Mouse (Mus musculus) lung, embryonic 14.5 days (tissue): Measurements from ENCODE around the gene Zc3h4. TPM values are rescaled to one million over a fixed set of nuclear protein-coding genes. Genes with fewer than 3 reads are reported as not detected.

Experiments used
- ATAC-seq: fragments of 200-750 bp; cut with Nextera tagmentation; 2 replicates; pipeline ENCODE4 v1.8.0; 2017; ENCODE audit warnings: mild to moderate bottlenecking, moderate TSS enrichment, moderate library complexity; ENCODE audit not compliant: insufficient read depth
- DNase-seq: peaks from one replicate; pipeline ENCODE4 v3.0.0-alpha.2; 2015
- H3K27ac ChIP-seq: fragments of 300-500 bp; sonication (generic); 2 replicates; pipeline ENCODE4 v1.5.1; 2014; ENCODE audit warnings: low read depth, mild to moderate bottlenecking, moderate library complexity
- H3K27me3 ChIP-seq: fragments of 300-500 bp; sonication (generic); 2 replicates; pipeline ENCODE4 v1.6.1; 2014; ENCODE audit warnings: low read length, control low read depth; ENCODE audit not compliant: insufficient read depth
- H3K36me3 ChIP-seq: fragments of 300-500 bp; sonication (generic); 2 replicates; pipeline ENCODE4 v1.6.1; 2014; ENCODE audit warnings: control low read depth; ENCODE audit not compliant: insufficient read depth
- H3K4me1 ChIP-seq: fragments of 300-500 bp; sonication (generic); 2 replicates; pipeline ENCODE4 v1.6.1; 2014; ENCODE audit warnings: antibody characterized with exemption, control low read depth; ENCODE audit not compliant: insufficient read depth
- H3K4me2 ChIP-seq: fragments of 300-500 bp; sonication (generic); 2 replicates; pipeline ENCODE4 v1.6.1; 2014; ENCODE audit warnings: mild to moderate bottlenecking
- H3K4me3 ChIP-seq: fragments of 300-500 bp; sonication (generic); 2 replicates; pipeline ENCODE4 v1.5.1; 2014; ENCODE audit warnings: low read depth, low read length
- H3K9ac ChIP-seq: fragments of 300-500 bp; sonication (generic); 2 replicates; pipeline ENCODE4 v1.6.1; 2014
- H3K9me3 ChIP-seq: fragments of 300-500 bp; sonication (generic); 2 replicates; pipeline ENCODE4 v1.6.1; 2016; ENCODE audit warnings: low read depth, low read length, control low read depth
- CTCF ChIP-seq: IDR thresholded peaks from 2 replicates; pipeline ENCODE4 v1.5.1; 2016; ENCODE audit warnings: antibody characterized with exemption, low read depth
- WGBS: fragments of 180-500 bp; shearing (Covaris S2); extraction: QIAGEN DNeasy Blood & Tissue Kit; methylation state at CpG from one replicate; pipeline ENCODE4 v1.1.7; 2014; 5-methylcytosine and 5-hydroxymethylcytosine counted together
- polyA plus RNA-seq: library from polyadenylated mRNA; unstranded; fragments of >200 nt; fragmentation: Nextera tagmentation; extraction: Ambion mirVana; gene quantifications from 2 replicates; pipeline ENCODE4 v1.2.1, GENCODE M21; 2014

Gene Zc3h4
- polyA plus RNA-seq, 1 experiment from 2014 or later = 19.0 TPM

GRCm38 (mm10) chr7:16406978-16407377 lies 6.3 kb downstream of the Zc3h4 start:
- 82% methylated on average over 3 of the region's 3 CpGs for WGBS
- ATAC-seq (no peak), DNase-seq (no peak)
- no peak overlapping the region for H3K4me3 ChIP-seq
- H3K9ac ChIP-seq = no peak overlapping the region
- peaks cover 25% of the 10 kb centered on the region for H3K4me1 ChIP-seq
- no peak for TF ChIP-seq CTCF
- H3K4me2 ChIP-seq = no peak overlapping the region
- peaks cover 28% of the 10 kb centered on the region; the same call in 1 of the 2 replicates for H3K36me3 ChIP-seq
- no peaks in the 10 kb centered on the region for H3K27me3 ChIP-seq
- no peak overlapping the region for H3K27ac ChIP-seq
- H3K9me3 ChIP-seq = no peaks in the 10 kb centered on the region

GRCm38 (mm10) chr7:16411100-16411499 lies 10.4 kb downstream of the Zc3h4 start:
- Histone ChIP-seq H3K9ac (no peak overlapping the region), H3K27ac (no peak overlapping the region), H3K36me3 (peaks cover 41% of the 10 kb centered on the region), H3K4me2 (no peak overlapping the region), H3K4me3 (no peak overlapping the region), H3K9me3 (no peaks in the 10 kb centered on the region), H3K4me1 (peaks cover 4% of the 10 kb centered on the region), H3K27me3 (no peaks in the 10 kb centered on the region)
- ATAC-seq (no peak), DNase-seq (no peak)
- WGBS = 89% methylated on average over 5 of the region's 5 CpGs
- no peak for TF ChIP-seq CTCF

GRCm38 (mm10) chr7:16412220-16412896 lies 11.6 kb downstream of the Zc3h4 start:
- Histone ChIP-seq H3K4me1 (no peaks in the 10 kb centered on the region; the same call in none of the 2 replicates), H3K4me2 (no peak overlapping the region), H3K27me3 (no peaks in the 10 kb centered on the region), H3K36me3 (peaks cover 51% of the 10 kb centered on the region), H3K9me3 (no peaks in the 10 kb centered on the region), H3K4me3 (no peak overlapping the region), H3K27ac (no peak overlapping the region; the same call in 1 of the 2 replicates), H3K9ac (no peak overlapping the region)
- TF ChIP-seq CTCF = no peak
- DNase-seq (peak; percentile 51), ATAC-seq (peak; percentile 33)
- WGBS = 75% methylated on average over 8 of the region's 8 CpGs

GRCm38 (mm10) chr7:16412930-16413329 lies 12.2 kb downstream of the Zc3h4 start:
- DNase-seq = peak; percentile 32
- Histone ChIP-seq H3K9ac (no peak overlapping the region), H3K27me3 (no peaks in the 10 kb centered on the region), H3K4me3 (no peak overlapping the region), H3K9me3 (no peaks in the 10 kb centered on the region), H3K36me3 (peaks cover 55% of the 10 kb centered on the region), H3K27ac (no peak overlapping the region; the same call in 1 of the 2 replicates), H3K4me1 (no peaks in the 10 kb centered on the region; the same call in none of the 2 replicates), H3K4me2 (no peak overlapping the region)
- ATAC-seq = peak; percentile 21; the same call in 1 of the 2 replicates
- no peak for TF ChIP-seq CTCF
- WGBS = 43% methylated on average over 2 of the region's 2 CpGs

- Histone ChIP-seq H3K27ac (no peak overlapping the region), H3K4me3 (no peak overlapping the region), H3K27me3 (no peaks in the 10 kb centered on the region), H3K36me3 (peaks cover 68% of the 10 kb centered on the region), H3K4me2 (no peak overlapping the region), H3K4me1 (no peaks in the 10 kb centered on the region; the same call in none of the 2 replicates), H3K9ac (no peak overlapping the region), H3K9me3 (no peaks in the 10 kb centered on the region)
- no peak for TF ChIP-seq CTCF
- 71% methylated on average over 3 of the region's 3 CpGs for WGBS
- DNase-seq (no peak), ATAC-seq (no peak)
These were observed 14.7 kb downstream of the Zc3h4 start for GRCm38 (mm10) chr7:16415426-16415825.

GRCm38 (mm10) chr7:16417141-16417771 lies 16.5 kb downstream of the Zc3h4 start:
- Histone ChIP-seq H3K36me3 (peaks cover 77% of the 10 kb centered on the region), H3K4me3 (no peak overlapping the region), H3K4me1 (no peaks in the 10 kb centered on the region; the same call in 1 of the 2 replicates), H3K9me3 (no peaks in the 10 kb centered on the region), H3K27ac (no peak overlapping the region), H3K9ac (no peak overlapping the region), H3K27me3 (no peaks in the 10 kb centered on the region), H3K4me2 (no peak overlapping the region)
- WGBS = 82% methylated on average over 10 of the region's 10 CpGs
- ATAC-seq = no peak
- no peak for TF ChIP-seq CTCF
- DNase-seq = no peak

GRCm38 (mm10) chr7:16418713-16419112 lies 18.0 kb downstream of the Zc3h4 start:
- Histone ChIP-seq H3K36me3 (peaks cover 85% of the 10 kb centered on the region), H3K4me2 (no peak overlapping the region), H3K4me3 (no peak overlapping the region), H3K27ac (no peak overlapping the region), H3K9ac (no peak overlapping the region), H3K9me3 (no peaks in the 10 kb centered on the region), H3K4me1 (no peaks in the 10 kb centered on the region), H3K27me3 (no peaks in the 10 kb centered on the region)
- no peak for TF ChIP-seq CTCF
- no peak for ATAC-seq
- DNase-seq = no peak
- WGBS = 82% methylated on average over 5 of the region's 5 CpGs
